ENCODE assay signal across 8 mouse cellular contexts in genomic region chr3:145119002-145119358, GRCm38 (mm10). TPM values are rescaled to one million over a fixed set of nuclear protein-coding genes. Genes with fewer than 3 reads are reported as not detected.
DNase-seq lines count a peak whose midpoint lies in the region; ATAC-seq and TF ChIP-seq lines count a peak whose summit lies in the region.

No protein-coding gene starts in this region.

- H3K9me3 ChIP-seq in forebrain, embryonic 11.5 days (ENCODE audit: control insufficient read depth, low read length): no peaks in the 10 kb centered on the region
- no peaks in the 10 kb centered on the region for H3K9me3 ChIP-seq in liver, embryonic 14.5 days (ENCODE audit: control insufficient read depth, low read length)

- peak overlapping the region; percentile 71 for H3K4me2 ChIP-seq in forebrain, embryonic 11.5 days (ENCODE audit: low read depth, low read length, severe bottlenecking)
- peak overlapping the region; percentile 63 for H3K4me2 ChIP-seq in liver, embryonic 14.5 days (ENCODE audit: low read depth)

- H3K27me3 ChIP-seq in C2C12 (ENCODE audit: control insufficient read depth, insufficient read depth, insufficient read length): no peaks in the 10 kb centered on the region
- H3K27me3 ChIP-seq in forebrain, embryonic 11.5 days (ENCODE audit: control insufficient read depth, insufficient read depth, low read length): no peaks in the 10 kb centered on the region
- H3K27me3 ChIP-seq in liver, embryonic 14.5 days (ENCODE audit: control insufficient read depth, insufficient read depth, low read length): no peaks in the 10 kb centered on the region

- peak overlapping the region; percentile 95 for H3K9ac ChIP-seq in forebrain, embryonic 11.5 days (ENCODE audit: low read length)
- peak overlapping the region; percentile 81 for H3K9ac ChIP-seq in liver, embryonic 14.5 days (replicated peaks)

- no peak for TF ChIP-seq EP300 in liver, embryonic 14.5 days (IDR thresholded peaks at IDR 0.05; ENCODE audit: low read depth)

- no peak for ATAC-seq in forebrain, embryonic 11.5 days (replicated peaks; ENCODE audit: low FRiP score)
- ATAC-seq in liver, embryonic 14.5 days (ENCODE audit: insufficient read depth): peak; percentile 19

- no peak for DNase-seq in gastrocnemius, adult 2 months
- DNase-seq in gastrocnemius, postnatal 14 days: no peak
- DNase-seq in forebrain, embryonic 11.5 days (ENCODE audit: low spot score): no peak
- no peak for DNase-seq in liver, embryonic 14.5 days (ENCODE audit: low read depth in 3 of 3, low spot score in 3 of 3)
- no peak for DNase-seq in right cerebral cortex, postnatal 4 days
- no peak for DNase-seq in cerebellum, postnatal 36 days
- DNase-seq in layer of hippocampus, adult 8-10 months (ENCODE audit: low spot score in 2 of 2): no peak

- H3K79me2 ChIP-seq in C2C12 (ENCODE audit: control insufficient read depth, insufficient read depth): peaks cover 19% of the 10 kb centered on the region

- H3K79me3 ChIP-seq in C2C12 (ENCODE audit: low read depth): peaks cover 6% of the 10 kb centered on the region

- H3ac ChIP-seq in C2C12 (ENCODE audit: control insufficient read depth, insufficient read length, low read depth): peak overlapping the region; percentile 82

- no peak for TF ChIP-seq CTCF in gastrocnemius, adult 2 months (IDR thresholded peaks at IDR 0.05)
- TF ChIP-seq CTCF in C2C12 (IDR thresholded peaks at IDR 0.05; ENCODE audit: control insufficient read depth, insufficient read depth, insufficient read length): no peak
- TF ChIP-seq CTCF in liver, embryonic 14.5 days (IDR thresholded peaks at IDR 0.05; ENCODE audit: low read depth): no peak

- H3K4me1 ChIP-seq in forebrain, embryonic 11.5 days (replicated peaks; ENCODE audit: control insufficient read depth, insufficient read depth, low read length): peaks cover 2% of the 10 kb centered on the region; the same call in 1 of the 2 replicates
- H3K4me1 ChIP-seq in liver, embryonic 14.5 days (replicated peaks; ENCODE audit: control insufficient read depth in 2 of 2, insufficient read depth in 2 of 2, low read length in 1 of 2): peaks cover 5 to 12% of the 10 kb centered on the region in 2 experiments; a peak in 1 of 4 replicates

- H3K36me3 ChIP-seq in C2C12 (ENCODE audit: control insufficient read depth, insufficient read depth): no peaks in the 10 kb centered on the region
- no peaks in the 10 kb centered on the region for H3K36me3 ChIP-seq in forebrain, embryonic 11.5 days (ENCODE audit: control insufficient read depth, insufficient read depth, low read length)
- H3K36me3 ChIP-seq in liver, embryonic 14.5 days (replicated peaks; ENCODE audit: control insufficient read depth, insufficient read depth, low read depth): no peaks in the 10 kb centered on the region

- intact Hi-C loops in gastrocnemius, adult 2 months (cut with DNase I): no loop called here
- intact Hi-C loops in gastrocnemius, postnatal 14 days (cut with DNase I; ENCODE audit: low total_unique reads): no loop called here

- H3K4me3 ChIP-seq in gastrocnemius, adult 2 months: peak overlapping the region; percentile 90
- H3K4me3 ChIP-seq in C2C12 (ENCODE audit: insufficient read depth, poor library complexity, severe bottlenecking): peak overlapping the region; percentile 63
- H3K4me3 ChIP-seq in forebrain, embryonic 11.5 days (ENCODE audit: low read depth, low read length): peak overlapping the region; percentile 73
- peak overlapping the region; percentile 80 to 98 for H3K4me3 ChIP-seq in liver, embryonic 14.5 days (ENCODE audit: insufficient read depth in 1 of 2, low read depth in 2 of 2, low read length in 2 of 2)

- peak overlapping the region; percentile 98 for H3K27ac ChIP-seq in gastrocnemius, adult 2 months
- no peak overlapping the region for H3K27ac ChIP-seq in forebrain, embryonic 11.5 days (ENCODE audit: low read depth, low read length)
- H3K27ac ChIP-seq in liver, embryonic 14.5 days: peak overlapping the region; percentile 57

- WGBS in forebrain, embryonic 11.5 days: 7% methylated on average over 14 of the region's 14 CpGs
- WGBS in liver, embryonic 14.5 days (ENCODE audit: insufficient replicate concordance): 6% methylated on average over 14 of the region's 14 CpGs

TF ChIP-seq in C2C12, 6 proteins besides CTCF, POLR2A, EP300 and RAD21:
- no peak for TF ChIP-seq CEBPB (IDR thresholded peaks at IDR 0.05; ENCODE audit: low read depth)
- TF ChIP-seq MAX (IDR thresholded peaks at IDR 0.05): no peak
- no peak for TF ChIP-seq FOSL1 (IDR thresholded peaks at IDR 0.05; ENCODE audit: insufficient read depth, low read length, poor library complexity, severe bottlenecking)
- no peak for TF ChIP-seq USF1 (IDR thresholded peaks at IDR 0.05; ENCODE audit: low read depth)
- no peak for TF ChIP-seq MYOD1 (IDR thresholded peaks at IDR 0.05; ENCODE audit: control insufficient read depth, insufficient read length, low read depth)
- TF ChIP-seq MYOG (IDR thresholded peaks at IDR 0.05; ENCODE audit: control insufficient read depth, extremely low read depth, insufficient read length): no peak

RNA-seq across cellular contexts. Expression of gene Odf2l, which starts 0.6 kb away (rescaled TPM):
- total RNA-seq in gastrocnemius, adult 2 months (2021): 1 to 10 TPM; 7.1 to 9.9 TPM
- 1 to 10 TPM; 6.4 to 7.0 TPM for total RNA-seq in gastrocnemius, postnatal 14 days (2021)
- polyA plus RNA-seq in C2C12 (2012; fragmentation: generic; extraction: Trizol): 3.3 TPM
- 25.4 and 31.1 TPM in 2 replicates for polyA plus RNA-seq in forebrain, embryonic 11.5 days (2014; fragmentation: Nextera tagmentation; extraction: Ambion mirVana)
- polyA plus RNA-seq in liver, embryonic 14.5 days (2012; rRNA removed): 3.9 and 5.6 TPM in 2 replicates
- 4.9 and 7.6 TPM in 2 replicates for polyA plus RNA-seq in liver, embryonic 14.5 days (2014; fragmentation: Nextera tagmentation; extraction: Ambion mirVana)
- total RNA-seq in layer of hippocampus, adult 8-10 months (2022): 10 to 100 TPM; 17.4 to 28.8 (median 21.7) TPM

RNA-seq across cellular contexts. Expression of gene Clca2, which starts 19.7 kb away (rescaled TPM):
- under 1 TPM in 1 of 2 experiments, not detected in 1; 0.10 TPM for total RNA-seq in gastrocnemius, adult 2 months (2021)
- under 1 TPM; 0.38 to 0.64 TPM for total RNA-seq in gastrocnemius, postnatal 14 days (2021)
- 0.27 TPM for polyA plus RNA-seq in C2C12 (2012; fragmentation: generic; extraction: Trizol)
- 0.13 and 0.21 TPM in 2 replicates for polyA plus RNA-seq in forebrain, embryonic 11.5 days (2014; fragmentation: Nextera tagmentation; extraction: Ambion mirVana)
- not detected in 2 replicates for polyA plus RNA-seq in liver, embryonic 14.5 days (2012; rRNA removed)
- polyA plus RNA-seq in liver, embryonic 14.5 days (2014; fragmentation: Nextera tagmentation; extraction: Ambion mirVana): not detected in 2 replicates
- not detected for total RNA-seq in layer of hippocampus, adult 8-10 months (2022)
